Mouse (Mus musculus) thymus, adult 2 months (tissue): Measurements from ENCODE around the gene Ppp3ca.

ENCODE experiments used
- CTCF ChIP-seq: fragments of 200-500 bp; IDR thresholded peaks from 2 replicates; pipeline ENCODE4 v1.5.1; 2012; ENCODE audit warnings: mild to moderate bottlenecking, control low read depth, low read length, moderate library complexity, borderline replicate concordance; ENCODE audit not compliant: control insufficient read depth, poor library complexity, insufficient read depth; ENCODE audit errors: extremely low read depth
- POLR2A ChIP-seq: fragments of 200-500 bp; IDR thresholded peaks from 2 replicates; pipeline ENCODE4 v1.6.1; 2012; ENCODE audit warnings: mild to moderate bottlenecking, low read length, control low read depth, moderate library complexity; ENCODE audit not compliant: control insufficient read depth, poor library complexity, insufficient read depth; ENCODE audit errors: extremely low read depth

DNA sequence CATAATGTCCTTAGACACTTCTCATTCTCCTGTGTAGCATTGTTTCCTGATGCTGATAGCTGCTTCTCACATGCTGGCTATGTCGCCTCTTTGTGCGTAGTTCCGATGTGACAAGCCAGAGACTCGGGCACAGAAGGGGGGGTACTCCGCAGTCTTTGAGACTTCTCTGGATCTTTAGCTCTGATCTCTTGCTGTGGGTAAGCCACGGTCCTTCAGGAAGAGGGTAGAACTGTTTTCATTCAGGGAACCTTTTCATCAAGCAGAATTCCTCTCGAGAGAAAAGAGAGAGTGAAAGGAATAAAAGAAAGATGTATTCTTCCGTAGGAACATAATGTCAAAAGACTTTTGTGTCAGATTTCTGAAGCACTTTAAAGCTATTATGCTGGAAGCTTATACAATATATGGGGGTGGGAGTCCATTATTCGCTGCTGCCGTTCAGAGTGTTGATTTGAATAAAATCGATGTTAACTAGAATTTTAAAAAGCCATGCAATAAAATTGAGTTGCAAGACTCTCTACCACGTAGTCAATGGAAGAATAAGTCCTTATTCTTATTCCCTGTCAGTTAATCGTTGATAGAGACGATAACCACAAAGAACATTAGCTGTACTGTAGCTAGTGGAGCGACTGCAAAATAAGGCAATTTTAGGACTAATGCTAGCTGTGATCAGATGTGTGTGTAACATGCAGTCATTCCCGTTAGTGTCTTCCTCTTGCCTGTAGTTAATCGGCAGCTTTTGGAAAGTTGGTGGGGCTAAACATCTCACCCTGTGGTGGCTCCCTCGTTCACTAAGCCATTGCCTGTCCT is 223.9 kb downstream of the Ppp3ca start:
- TF ChIP-seq POLR2A, result no peak
- TF ChIP-seq CTCF, result no peak
